11 mouse cellular contexts compared by ENCODE assay signal in the genomic region with DNA sequence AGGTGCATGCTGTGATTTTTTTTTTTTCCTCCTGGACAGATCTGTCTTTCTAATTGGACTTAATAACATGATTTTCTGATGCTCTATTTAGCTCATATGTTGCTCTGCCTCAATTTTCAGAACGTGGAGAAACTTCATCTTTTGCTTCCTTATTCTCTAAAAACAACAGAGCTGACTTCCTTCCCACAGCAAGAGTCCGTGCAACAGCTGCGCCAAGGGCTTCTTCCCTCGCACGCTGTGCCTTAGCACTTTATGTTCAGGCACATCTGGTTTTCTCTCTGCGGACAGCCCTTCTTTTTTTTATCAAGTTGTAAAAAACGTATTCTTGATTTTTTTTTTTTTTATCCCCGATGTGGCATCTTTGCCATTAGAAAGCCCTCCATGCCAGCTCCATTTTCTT.
DNase-seq lines count a peak whose midpoint lies in the region; ATAC-seq lines count a peak whose summit lies in the region.
"Had no signal": no experiment of that assay in that cellular context is flagged by ENCODE, and none has a peak within 500 bp of the region (broad histone marks: within the 10 kb centered on the region; RNA-seq: fewer than 3 reads in every experiment).

No protein-coding gene starts in this region.

- no peaks in the 10 kb centered on the region for H3K27me3 ChIP-seq in heart, embryonic 14.5 days (ENCODE audit: control insufficient read depth, insufficient read depth, low read length)
- no peaks in the 10 kb centered on the region for H3K27me3 ChIP-seq in heart, embryonic 12.5 days (replicated peaks)
- H3K27me3 ChIP-seq in midbrain, embryonic 11.5 days (ENCODE audit: control insufficient read depth, insufficient read depth, low read length): peaks cover 7% of the 10 kb centered on the region
- peaks cover 69% of the 10 kb centered on the region for H3K27me3 ChIP-seq in midbrain, embryonic 10.5 days (ENCODE audit: low read depth, poor library complexity, severe bottlenecking)
- H3K27me3 ChIP-seq in heart, embryonic 16.5 days (ENCODE audit: control insufficient read depth, insufficient read depth, low read length): no peaks in the 10 kb centered on the region
- H3K27me3 ChIP-seq: kidney, embryonic 15.5 days had no signal

- H3K4me2 ChIP-seq in heart, embryonic 14.5 days (ENCODE audit: low read length): no peak overlapping the region
- no peak overlapping the region for H3K4me2 ChIP-seq in heart, embryonic 12.5 days
- H3K4me2 ChIP-seq in midbrain, embryonic 11.5 days: no peak overlapping the region
- no peak overlapping the region for H3K4me2 ChIP-seq in heart, embryonic 16.5 days (ENCODE audit: low read depth, low read length)
- H3K4me2 ChIP-seq: kidney, embryonic 15.5 days; midbrain, embryonic 12.5 days had no signal

- H3K9me3 ChIP-seq in heart, embryonic 14.5 days (ENCODE audit: control insufficient read depth, low read length): no peaks in the 10 kb centered on the region
- H3K9me3 ChIP-seq in heart, embryonic 12.5 days (replicated peaks): no peaks in the 10 kb centered on the region
- H3K9me3 ChIP-seq in midbrain, embryonic 11.5 days (ENCODE audit: control insufficient read depth, low read length): no peaks in the 10 kb centered on the region
- H3K9me3 ChIP-seq in midbrain, embryonic 10.5 days (replicated peaks): no peaks in the 10 kb centered on the region
- no peaks in the 10 kb centered on the region for H3K9me3 ChIP-seq in heart, embryonic 16.5 days (replicated peaks; ENCODE audit: control insufficient read depth, low read length)
- H3K9me3 ChIP-seq: G1E; kidney, embryonic 15.5 days; midbrain, embryonic 12.5 days had no signal

- ATAC-seq in heart, embryonic 14.5 days (ENCODE audit: insufficient number of reproducible peaks, insufficient read depth, low FRiP score, low read depth): no peak
- no peak for ATAC-seq in heart, embryonic 12.5 days (ENCODE audit: insufficient number of reproducible peaks, low FRiP score)
- ATAC-seq in midbrain, embryonic 11.5 days (ENCODE audit: low FRiP score): no peak
- ATAC-seq in heart, embryonic 16.5 days (replicated peaks; ENCODE audit: extremely low read depth, insufficient read depth, low FRiP score): no peak

- peak overlapping the region; percentile 59 to 68; a peak in 2 of 4 replicates for H3K27ac ChIP-seq in heart, embryonic 14.5 days (replicated peaks in 1 of 2; ENCODE audit: control insufficient read depth in 1 of 2, insufficient read depth in 1 of 2, low read depth in 2 of 2, low read length in 2 of 2)
- H3K27ac ChIP-seq in heart, embryonic 12.5 days (ENCODE audit: poor library complexity, severe bottlenecking): no peak overlapping the region
- H3K27ac ChIP-seq in midbrain, embryonic 11.5 days (ENCODE audit: low read depth, low read length): no peak overlapping the region
- H3K27ac ChIP-seq in midbrain, embryonic 10.5 days (replicated peaks): no peak overlapping the region
- H3K27ac ChIP-seq in heart, embryonic 16.5 days (ENCODE audit: low read length): peak overlapping the region; percentile 83
- H3K27ac ChIP-seq: kidney, embryonic 15.5 days; midbrain, embryonic 12.5 days had no signal

- peak; percentile 61 for DNase-seq in midbrain, embryonic 11.5 days (ENCODE audit: low spot score, missing footprints)
- no peak for DNase-seq in midbrain, embryonic 10.5 days (ENCODE audit: low spot score)
- DNase-seq in skeletal muscle tissue, adult 2 months (ENCODE audit: low read depth, low spot score): peak; percentile 28
- no peak for DNase-seq in MN1 (ENCODE audit: low spot score)
- DNase-seq in embryo, embryonic 9.5 days (ENCODE audit: extremely low spot score): no peak

- H3K4me3 ChIP-seq in heart, embryonic 14.5 days (ENCODE audit: control insufficient read depth in 1 of 2, insufficient read depth in 1 of 2, low read depth in 1 of 2, low read length in 2 of 2): no peak overlapping the region
- no peak overlapping the region for H3K4me3 ChIP-seq in heart, embryonic 12.5 days
- no peak overlapping the region for H3K4me3 ChIP-seq in midbrain, embryonic 11.5 days (ENCODE audit: low read depth, low read length)
- no peak overlapping the region for H3K4me3 ChIP-seq in midbrain, embryonic 10.5 days
- H3K4me3 ChIP-seq in heart, embryonic 16.5 days (ENCODE audit: low read length): no peak overlapping the region
- H3K4me3 ChIP-seq: kidney, embryonic 15.5 days; midbrain, embryonic 12.5 days had no signal

- peak overlapping the region; percentile 32; the same call in 1 of the 2 replicates for H3K9ac ChIP-seq in heart, embryonic 14.5 days (ENCODE audit: low read length)
- no peak overlapping the region for H3K9ac ChIP-seq in heart, embryonic 12.5 days
- H3K9ac ChIP-seq in midbrain, embryonic 11.5 days (ENCODE audit: low read length): no peak overlapping the region
- peak overlapping the region; percentile 56; the same call in 1 of the 2 replicates for H3K9ac ChIP-seq in heart, embryonic 16.5 days (ENCODE audit: low read length)
- H3K9ac ChIP-seq: kidney, embryonic 15.5 days; midbrain, embryonic 12.5 days had no signal

- WGBS in heart, embryonic 14.5 days: 73% methylated on average over 8 of the region's 8 CpGs
- 70% methylated on average over 8 of the region's 8 CpGs for WGBS in heart, embryonic 12.5 days
- 79% methylated on average over 8 of the region's 8 CpGs for WGBS in midbrain, embryonic 11.5 days
- 71% methylated on average over 8 of the region's 8 CpGs for WGBS in midbrain, embryonic 10.5 days
- WGBS in heart, embryonic 16.5 days: 61% methylated on average over 8 of the region's 8 CpGs

- H3K36me3 ChIP-seq in heart, embryonic 14.5 days (ENCODE audit: control insufficient read depth, insufficient read depth, low read length): no peaks in the 10 kb centered on the region
- no peaks in the 10 kb centered on the region for H3K36me3 ChIP-seq in heart, embryonic 12.5 days
- H3K36me3 ChIP-seq in midbrain, embryonic 11.5 days (ENCODE audit: control insufficient read depth, insufficient read depth, low read length): no peaks in the 10 kb centered on the region
- H3K36me3 ChIP-seq in midbrain, embryonic 10.5 days: no peaks in the 10 kb centered on the region
- no peaks in the 10 kb centered on the region for H3K36me3 ChIP-seq in heart, embryonic 16.5 days (ENCODE audit: control insufficient read depth, insufficient read depth)
- H3K36me3 ChIP-seq: G1E; kidney, embryonic 15.5 days; midbrain, embryonic 12.5 days had no signal

- peaks cover 28 to 54% of the 10 kb centered on the region in 2 experiments for H3K4me1 ChIP-seq in heart, embryonic 14.5 days (ENCODE audit: control insufficient read depth in 2 of 2, insufficient read depth in 2 of 2, low read length in 2 of 2)
- peaks cover 62% of the 10 kb centered on the region for H3K4me1 ChIP-seq in heart, embryonic 12.5 days (replicated peaks)
- H3K4me1 ChIP-seq in midbrain, embryonic 11.5 days (ENCODE audit: control insufficient read depth, insufficient read depth, low read length): peaks cover 9% of the 10 kb centered on the region
- peaks cover 22% of the 10 kb centered on the region for H3K4me1 ChIP-seq in midbrain, embryonic 10.5 days
- H3K4me1 ChIP-seq in heart, embryonic 16.5 days (ENCODE audit: control insufficient read depth, insufficient read depth, low read length): peaks cover 61% of the 10 kb centered on the region

Comparison
In these comparisons a context has a peak if more than half of its experiments do, and no peak if none do; other contexts are left out.
1. H3K27ac ChIP-seq: peak in heart, embryonic 14.5 days (2 of 2) and heart, embryonic 16.5 days (single experiment); none in heart, embryonic 12.5 days (single experiment), midbrain, embryonic 11.5 days (single experiment) and midbrain, embryonic 10.5 days (single experiment).
2. H3K9ac ChIP-seq: peak in heart, embryonic 14.5 days (single experiment) and heart, embryonic 16.5 days (single experiment); none in heart, embryonic 12.5 days (single experiment) and midbrain, embryonic 11.5 days (single experiment).
3. DNase-seq: peak in midbrain, embryonic 11.5 days (single experiment) and skeletal muscle tissue, adult 2 months (single experiment); none in midbrain, embryonic 10.5 days (single experiment), MN1 (single experiment) and embryo, embryonic 9.5 days (single experiment).